Mouse (Mus musculus) MEL (cell line): ENCODE measurements around the gene Pappa2.

Experiments
- CTCF ChIP-seq, 3 experiments: IDR thresholded peaks in 2 of 3; conservative IDR thresholded peaks in 1 of 3; 2 replicates each; pipeline ENCODE4 v1.5.1; 2011 to 2012; ENCODE audit warnings: low read length in 3 of 3, low read depth in 2 of 3, mild to moderate bottlenecking in 2 of 3, improper control_type of control experiment in 1 of 3, inconsistent platforms in 1 of 3, mixed read lengths in 1 of 3, moderate library complexity in 1 of 3; ENCODE audit not compliant: control insufficient read depth in 1 of 3, insufficient read depth in 1 of 3, poor library complexity in 1 of 3, severe bottlenecking in 1 of 3
- EP300 ChIP-seq, 2 experiments: IDR thresholded peaks; 2 replicates each; pipeline ENCODE4 v1.6.1; 2011; ENCODE audit warnings: improper control_type of control experiment in 2 of 2, low read length in 2 of 2, low read depth in 1 of 2, mild to moderate bottlenecking in 1 of 2
- KAT2A ChIP-seq: conservative IDR thresholded peaks from 2 replicates; pipeline ENCODE4 v1.6.1; 2012; ENCODE audit warnings: low read depth, low read length, improper control_type of control experiment, inconsistent platforms
- MAX ChIP-seq: IDR thresholded peaks from 2 replicates; pipeline ENCODE4 v1.6.1; 2011; ENCODE audit warnings: low read length, improper control_type of control experiment
- MXI1 ChIP-seq: IDR thresholded peaks from 2 replicates; pipeline ENCODE4 v1.6.1; 2011; ENCODE audit warnings: mild to moderate bottlenecking, low read depth, low read length, improper control_type of control experiment
- TCF12 ChIP-seq: IDR thresholded peaks from 2 replicates; pipeline ENCODE4 v1.6.1; 2014; ENCODE audit warnings: low read depth, mild to moderate bottlenecking, inconsistent platforms, low read length, improper control_type of control experiment, moderate library complexity

- TF ChIP-seq MXI1 (no peak), EP300 (IDR thresholded peaks at IDR 0.05; ENCODE audit: low read depth in 1 of 2, low read length in 2 of 2) (no peak), MAX (no peak), CTCF (IDR thresholded peaks at IDR 0.05 in 2 of 3, conservative IDR thresholded peaks at IDR 0.05 in 1 of 3; ENCODE audit: control insufficient read depth in 1 of 3, insufficient read depth in 1 of 3, low read depth in 2 of 3, low read length in 3 of 3, poor library complexity in 1 of 3, severe bottlenecking in 1 of 3) (no peak), KAT2A (no peak), TCF12 (no peak)
Measured at GRCm38 (mm10) chr1:158837151-158837550, 143.1 kb downstream of the Pappa2 start.
